Mouse (Mus musculus): Measurements from ENCODE around the gene Tut7. TPM values are rescaled to one million over a fixed set of nuclear protein-coding genes. Genes with fewer than 3 reads are reported as not detected.
"Not testable (repeated sequence)": the region's sequence is repeated elsewhere in the genome, so short reads cannot be mapped to it uniquely, and the experiment has no call there.

Tut7 gene
- polyA plus RNA-seq, 1 experiment from 2014 or later = 43.1 TPM

DNA sequence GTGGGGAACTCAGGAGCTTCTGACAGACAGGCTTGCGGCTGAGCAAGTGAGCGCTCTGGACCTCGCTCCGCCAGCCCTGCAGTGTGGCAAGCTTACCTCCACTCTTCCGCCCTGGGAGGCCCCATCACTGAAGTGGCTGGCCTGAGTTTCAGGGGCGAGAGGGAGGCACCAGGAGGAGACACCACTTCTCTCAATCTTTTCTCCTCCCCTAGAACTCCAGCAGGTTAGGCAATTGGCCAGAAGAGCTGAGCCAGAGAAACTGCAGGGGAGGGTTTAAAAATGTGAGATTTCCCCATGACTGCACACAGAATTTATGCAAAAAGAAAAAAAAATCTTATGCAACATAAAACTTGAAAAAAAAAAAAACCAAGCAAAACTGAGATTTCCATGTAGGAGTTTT is 21.9 kb downstream of the Tut7 start:
- WGBS = 92% methylated on average over 6 of the region's 6 CpGs
- no peak for DNase-seq (ENCODE audit: low spot score)

DNA sequence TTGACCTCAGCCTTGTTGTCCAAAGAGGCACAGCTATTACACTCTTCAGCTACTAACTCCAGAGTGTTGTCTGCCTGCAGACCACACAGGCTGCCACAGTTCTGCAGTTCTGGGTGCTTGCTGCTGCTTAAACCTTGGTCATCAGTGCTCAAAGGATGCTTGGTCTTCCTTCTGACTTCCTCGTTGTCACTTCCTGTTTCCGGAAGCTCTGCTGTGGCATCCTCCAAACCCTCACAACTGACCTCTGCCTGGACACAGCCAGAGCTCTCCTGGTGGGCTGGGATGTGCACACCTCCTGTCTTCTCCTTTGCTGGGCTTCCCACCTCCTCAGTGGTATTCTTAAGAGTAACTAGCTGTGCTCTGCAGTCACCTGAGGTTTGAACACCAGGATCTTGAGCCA is 22.9 kb downstream of the Tut7 start:
- DNase-seq (ENCODE audit: low spot score) (no peak), ATAC-seq (ENCODE audit: low FRiP score) (no peak)
- Histone ChIP-seq H3K4me2 (replicated peaks) (no peak overlapping the region), H3K27ac (no peak overlapping the region), H3K9me3 (ENCODE audit: control insufficient read depth, low read length) (no peaks in the 10 kb centered on the region), H3K4me1 (replicated peaks; ENCODE audit: control insufficient read depth, insufficient read depth, low read length) (no peaks in the 10 kb centered on the region), H3K36me3 (replicated peaks; ENCODE audit: control insufficient read depth, insufficient read depth) (peaks cover 100% of the 10 kb centered on the region), H3K4me3 (replicated peaks; ENCODE audit: low read length) (no peak overlapping the region), H3K9ac (no peak overlapping the region), H3K27me3 (ENCODE audit: control insufficient read depth, insufficient read depth, low read length) (no peaks in the 10 kb centered on the region)
- WGBS = 95% methylated on average over 2 of the region's 2 CpGs

More for the DNA sequence above, 21.9 kb downstream of the Tut7 start:
- no peaks in the 10 kb centered on the region for H3K9me3 ChIP-seq (ENCODE audit: control insufficient read depth, low read length)
- no peak overlapping the region for H3K9ac ChIP-seq
- no peak overlapping the region for H3K27ac ChIP-seq
- no peaks in the 10 kb centered on the region for H3K27me3 ChIP-seq (ENCODE audit: control insufficient read depth, insufficient read depth, low read length)
- H3K4me1 ChIP-seq (replicated peaks; ENCODE audit: control insufficient read depth, insufficient read depth, low read length) = no peaks in the 10 kb centered on the region
- H3K4me3 ChIP-seq (replicated peaks; ENCODE audit: low read length) = no peak overlapping the region
- no peak for ATAC-seq (ENCODE audit: low FRiP score)
- peaks cover 100% of the 10 kb centered on the region for H3K36me3 ChIP-seq (replicated peaks; ENCODE audit: control insufficient read depth, insufficient read depth)
- H3K4me2 ChIP-seq (replicated peaks) = no peak overlapping the region

DNA sequence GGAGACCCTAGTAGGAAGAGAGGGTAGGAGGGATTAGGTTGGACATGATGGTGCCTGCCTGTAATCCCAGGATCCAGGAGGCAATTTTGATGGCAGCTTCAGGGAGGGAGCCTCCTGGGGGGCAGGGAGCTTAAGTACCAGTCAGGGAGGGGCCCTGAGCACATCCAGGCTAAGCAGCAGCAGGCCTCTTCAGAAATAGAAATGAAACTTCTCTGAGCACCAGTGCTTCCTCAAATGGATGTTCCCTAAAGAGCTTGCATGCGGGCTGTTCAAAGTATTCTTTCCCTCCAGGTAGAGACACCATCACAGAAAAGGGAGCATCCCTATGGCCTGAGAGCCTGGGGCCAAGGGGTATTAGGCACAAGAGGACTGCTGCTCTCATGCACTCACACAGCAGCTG is 24.6 kb downstream of the Tut7 start:
- Histone ChIP-seq H3K4me2 (replicated peaks) (no peak overlapping the region), H3K36me3 (replicated peaks; ENCODE audit: control insufficient read depth, insufficient read depth) (peaks cover 99% of the 10 kb centered on the region), H3K27ac (no peak overlapping the region), H3K9me3 (ENCODE audit: control insufficient read depth, low read length) (no peaks in the 10 kb centered on the region), H3K9ac (no peak overlapping the region), H3K4me3 (replicated peaks; ENCODE audit: low read length) (no peak overlapping the region), H3K4me1 (replicated peaks; ENCODE audit: control insufficient read depth, insufficient read depth, low read length) (no peaks in the 10 kb centered on the region), H3K27me3 (ENCODE audit: control insufficient read depth, insufficient read depth, low read length) (no peaks in the 10 kb centered on the region)
- no peak for DNase-seq (ENCODE audit: low spot score)
- ATAC-seq (ENCODE audit: low FRiP score) = no peak
- 100% methylated on average over 1 of the region's 1 CpGs for WGBS

- H3K27me3 ChIP-seq (ENCODE audit: control insufficient read depth, insufficient read depth, low read length) = no peaks in the 10 kb centered on the region
- WGBS = 96% methylated on average over 9 of the region's 9 CpGs
- no peak for DNase-seq (ENCODE audit: low spot score)
- no peaks in the 10 kb centered on the region for H3K9me3 ChIP-seq (ENCODE audit: control insufficient read depth, low read length)
- no peak overlapping the region for H3K4me3 ChIP-seq (replicated peaks; ENCODE audit: low read length)
- H3K4me2 ChIP-seq (replicated peaks) = no peak overlapping the region
- ATAC-seq (ENCODE audit: low FRiP score) = no peak
- H3K9ac ChIP-seq = no peak overlapping the region
- H3K4me1 ChIP-seq (replicated peaks; ENCODE audit: control insufficient read depth, insufficient read depth, low read length) = no peaks in the 10 kb centered on the region
- peaks cover 99% of the 10 kb centered on the region for H3K36me3 ChIP-seq (replicated peaks; ENCODE audit: control insufficient read depth, insufficient read depth)
- H3K27ac ChIP-seq = no peak overlapping the region
These were observed 26.5 kb downstream of the Tut7 start for GRCm38 (mm10) chr13:59796466-59796848.

- Histone ChIP-seq H3K4me2 (replicated peaks) (no peak overlapping the region), H3K4me3 (replicated peaks; ENCODE audit: low read length) (no peak overlapping the region), H3K9ac (no peak overlapping the region), H3K4me1 (replicated peaks; ENCODE audit: control insufficient read depth, insufficient read depth, low read length) (no peaks in the 10 kb centered on the region), H3K27ac (no peak overlapping the region), H3K9me3 (ENCODE audit: control insufficient read depth, low read length) (no peaks in the 10 kb centered on the region), H3K36me3 (replicated peaks; ENCODE audit: control insufficient read depth, insufficient read depth) (peaks cover 99% of the 10 kb centered on the region), H3K27me3 (ENCODE audit: control insufficient read depth, insufficient read depth, low read length) (no peaks in the 10 kb centered on the region)
- no peak for DNase-seq (ENCODE audit: low spot score)
- ATAC-seq (ENCODE audit: low FRiP score) = no peak
- WGBS = 94% methylated on average over 6 of the region's 6 CpGs
These were observed 27.0 kb downstream of the Tut7 start for GRCm38 (mm10) chr13:59795807-59796465.

DNA sequence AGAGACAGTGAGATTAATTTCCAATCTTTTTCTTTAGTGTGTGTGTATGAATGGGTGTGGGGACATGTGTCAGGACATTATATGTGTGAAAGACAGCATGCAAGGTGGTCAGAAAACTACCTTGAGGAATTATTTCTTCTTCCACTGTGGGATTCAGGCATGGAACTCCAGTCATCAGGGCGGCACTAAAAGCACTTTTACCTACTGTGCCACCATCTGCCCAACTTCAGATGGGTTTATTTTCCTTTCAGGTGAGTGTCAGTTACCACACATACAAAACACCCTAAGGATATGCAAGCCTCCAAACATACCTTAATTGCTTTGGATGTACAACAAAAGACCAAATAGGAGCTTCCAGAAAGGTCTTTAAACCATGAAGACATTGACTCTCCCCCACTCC is 28.2 kb downstream of the Tut7 start:
- no peak overlapping the region for H3K4me2 ChIP-seq (replicated peaks)
- H3K36me3 ChIP-seq (replicated peaks; ENCODE audit: control insufficient read depth, insufficient read depth) = peaks cover 99% of the 10 kb centered on the region
- WGBS = 95% methylated on average over 1 of the region's 1 CpGs
- ATAC-seq (ENCODE audit: low FRiP score) = no peak
- H3K9me3 ChIP-seq (ENCODE audit: control insufficient read depth, low read length) = no peaks in the 10 kb centered on the region
- no peak overlapping the region for H3K9ac ChIP-seq
- no peaks in the 10 kb centered on the region for H3K4me1 ChIP-seq (replicated peaks; ENCODE audit: control insufficient read depth, insufficient read depth, low read length)
- H3K4me3 ChIP-seq (replicated peaks; ENCODE audit: low read length) = no peak overlapping the region
- H3K27me3 ChIP-seq (ENCODE audit: control insufficient read depth, insufficient read depth, low read length) = no peaks in the 10 kb centered on the region
- no peak for DNase-seq (ENCODE audit: low spot score)
- H3K27ac ChIP-seq = no peak overlapping the region

GRCm38 (mm10) chr13:59782145-59782544 is 40.8 kb downstream of the Tut7 start, which contains the start of gene Gm49354:
TSS of gene Gm49354 (minus strand) at chr13:59782245.
- ATAC-seq (ENCODE audit: low FRiP score) = no peak
- WGBS = 94% methylated on average over 7 of the region's 7 CpGs
- no peak within 1 kb of the TSS for H3K27ac ChIP-seq

DNA sequence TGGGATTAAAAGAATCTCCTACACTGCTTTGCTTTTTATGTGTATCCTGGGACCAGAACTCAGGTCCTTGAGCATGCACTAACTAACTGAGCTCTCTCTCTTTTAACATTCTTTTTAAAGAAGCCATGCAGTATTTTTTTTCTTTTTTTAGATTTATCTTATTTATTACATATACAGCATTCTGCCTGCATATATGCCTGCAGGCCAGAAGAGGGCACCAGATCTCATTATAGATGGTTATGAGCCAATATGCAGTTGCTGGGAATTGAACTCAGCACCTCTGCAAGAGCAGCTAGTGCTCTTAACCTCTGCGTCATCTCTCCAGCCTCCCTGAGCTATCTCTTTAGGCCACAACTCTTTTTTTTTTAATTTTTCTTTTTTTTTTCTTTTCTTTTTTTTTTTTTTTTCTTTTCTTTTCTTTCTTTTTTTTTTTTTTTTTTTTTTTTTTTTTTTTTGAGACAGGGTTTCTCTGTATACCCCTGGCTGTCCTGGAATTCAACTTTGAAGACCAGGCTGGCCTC is 43.1 kb downstream of the Tut7 start:
- H3K9me3 ChIP-seq (ENCODE audit: control insufficient read depth, low read length); H3K4me1 ChIP-seq (replicated peaks; ENCODE audit: control insufficient read depth, insufficient read depth, low read length); DNase-seq (ENCODE audit: low spot score); H3K27me3 ChIP-seq (ENCODE audit: control insufficient read depth, insufficient read depth, low read length); H3K27ac ChIP-seq; H3K4me3 ChIP-seq (replicated peaks; ENCODE audit: low read length); ATAC-seq (ENCODE audit: low FRiP score); H3K9ac ChIP-seq; H3K4me2 ChIP-seq (replicated peaks): not testable (repeated sequence)
- peaks cover 98% of the 10 kb centered on the region for H3K36me3 ChIP-seq (replicated peaks; ENCODE audit: control insufficient read depth, insufficient read depth)
- WGBS = 100% methylated on average over 1 of the region's 1 CpGs

More at GRCm38 (mm10) chr13:59782145-59782544, 40.8 kb downstream of the Tut7 start, which contains the start of gene Gm49354:
- Histone ChIP-seq H3K4me1 (replicated peaks; ENCODE audit: control insufficient read depth, insufficient read depth, low read length) (no peaks in the 10 kb centered on the region), H3K36me3 (replicated peaks; ENCODE audit: control insufficient read depth, insufficient read depth) (peaks cover 98% of the 10 kb centered on the region), H3K9me3 (ENCODE audit: control insufficient read depth, low read length) (no peaks in the 10 kb centered on the region), H3K9ac (no peak within 1 kb of the TSS), H3K4me2 (replicated peaks) (no peak within 1 kb of the TSS), H3K27me3 (ENCODE audit: control insufficient read depth, insufficient read depth, low read length) (no peaks in the 10 kb centered on the region), H3K4me3 (replicated peaks; ENCODE audit: low read length) (no peak within 1 kb of the TSS)
- DNase-seq (ENCODE audit: low spot score) = no peak

GRCm38 (mm10) chr13:59779213-59779612 is 43.7 kb downstream of the Tut7 start:
- H3K9ac ChIP-seq = no peak overlapping the region
- DNase-seq (ENCODE audit: low spot score) (no peak), ATAC-seq (ENCODE audit: low FRiP score) (no peak)
- peaks cover 96% of the 10 kb centered on the region for H3K36me3 ChIP-seq (replicated peaks; ENCODE audit: control insufficient read depth, insufficient read depth)
- no peaks in the 10 kb centered on the region for H3K9me3 ChIP-seq (ENCODE audit: control insufficient read depth, low read length)
- no peak overlapping the region for H3K27ac ChIP-seq
- no peaks in the 10 kb centered on the region for H3K4me1 ChIP-seq (replicated peaks; ENCODE audit: control insufficient read depth, insufficient read depth, low read length)
- no peaks in the 10 kb centered on the region for H3K27me3 ChIP-seq (ENCODE audit: control insufficient read depth, insufficient read depth, low read length)
- no peak overlapping the region for H3K4me3 ChIP-seq (replicated peaks; ENCODE audit: low read length)
- no peak overlapping the region for H3K4me2 ChIP-seq (replicated peaks)
- 93% methylated on average over 4 of the region's 4 CpGs for WGBS

Data from hindbrain, embryonic 14.5 days (tissue).